Mouse (Mus musculus) retina, postnatal 1 day (tissue): ENCODE data around the gene Il5ra.

Experiments
- DNase-seq: peaks from one replicate; pipeline ENCODE4 v3.0.0-alpha.2; 2012

Gene Il5ra

GRCm38 (mm10) chr6:106748887-106749388 lies at the start of gene Il5ra:
Gene Il5ra (minus strand): TSS chr6:106749037.
- DNase-seq, result no peak

- no peak for DNase-seq
Observed at GRCm38 (mm10) chr6:106794094-106794814, 45.4 kb upstream of the Il5ra start.

GRCm38 (mm10) chr6:106793621-106794020 lies 44.8 kb upstream of the Il5ra start:
- no peak for DNase-seq

GRCm38 (mm10) chr6:106793088-106793487 lies 44.3 kb upstream of the Il5ra start:
- no peak for DNase-seq

GRCm38 (mm10) chr6:106792486-106792885 lies 43.6 kb upstream of the Il5ra start:
- DNase-seq, result no peak

GRCm38 (mm10) chr6:106791429-106791828 lies 42.6 kb upstream of the Il5ra start:
- no peak for DNase-seq

- DNase-seq, result no peak
Observed at GRCm38 (mm10) chr6:106787138-106787537, 38.3 kb upstream of the Il5ra start.

GRCm38 (mm10) chr6:106770046-106770445 lies 21.2 kb upstream of the Il5ra start:
- DNase-seq, result no peak

- DNase-seq, result no peak
Observed at GRCm38 (mm10) chr6:106769290-106769866, 20.5 kb upstream of the Il5ra start.

- DNase-seq, result peak; percentile 98
Observed at GRCm38 (mm10) chr6:106768640-106769289, 19.9 kb upstream of the Il5ra start, which contains the start of gene Trnt1. Gene Trnt1 (plus strand): TSS chr6:106769120.

GRCm38 (mm10) chr6:106766774-106767173 lies 17.9 kb upstream of the Il5ra start:
- DNase-seq, result no peak

GRCm38 (mm10) chr6:106765892-106766291 lies 17.1 kb upstream of the Il5ra start:
- DNase-seq, result no peak

- no peak for DNase-seq
Observed at GRCm38 (mm10) chr6:106761486-106761885, 12.6 kb upstream of the Il5ra start.

- no peak for DNase-seq
Observed at GRCm38 (mm10) chr6:106760473-106761218, 11.8 kb upstream of the Il5ra start.

- DNase-seq, result no peak
Observed at GRCm38 (mm10) chr6:106758299-106758698, 9.5 kb upstream of the Il5ra start.

- DNase-seq, result no peak
Observed at GRCm38 (mm10) chr6:106750291-106750690, 1.5 kb upstream of the Il5ra start.

GRCm38 (mm10) chr6:106747804-106748203 lies 1.0 kb downstream of the Il5ra start:
- no peak for DNase-seq

- DNase-seq, result no peak
Observed at GRCm38 (mm10) chr6:106747251-106747650, 1.6 kb downstream of the Il5ra start.

GRCm38 (mm10) chr6:106745673-106746394 lies 3.0 kb downstream of the Il5ra start:
- no peak for DNase-seq

GRCm38 (mm10) chr6:106743556-106744233 lies 5.1 kb downstream of the Il5ra start:
- DNase-seq, result no peak

GRCm38 (mm10) chr6:106740244-106740825 lies 8.5 kb downstream of the Il5ra start:
- DNase-seq, result no peak
